Comparison of ENCODE assay signal across 13 mouse cellular contexts in genomic region chr11:41158761-41159596, GRCm38 (mm10).
DNase-seq lines count a peak whose midpoint lies in the region; ATAC-seq lines count a peak whose summit lies in the region.
"Had no signal": no experiment of that assay in that cellular context is flagged by ENCODE, and none has a peak within 500 bp of the region (broad histone marks: within the 10 kb centered on the region; RNA-seq: fewer than 3 reads in every experiment).

No protein-coding gene starts in this region.

- H3K4me3 ChIP-seq in forebrain, embryonic 16.5 days (replicated peaks; ENCODE audit: low read length) = no peak overlapping the region
- H3K4me3 ChIP-seq in midbrain, embryonic 15.5 days = no peak overlapping the region
- H3K4me3 ChIP-seq: limb, embryonic 13.5 days had no signal

- H3K27me3 ChIP-seq in forebrain, embryonic 16.5 days (replicated peaks; ENCODE audit: control insufficient read depth, insufficient read depth, low read length) = no peaks in the 10 kb centered on the region
- H3K27me3 ChIP-seq in midbrain, embryonic 15.5 days (replicated peaks) = no peaks in the 10 kb centered on the region
- H3K27me3 ChIP-seq: limb, embryonic 13.5 days; Patski had no signal

- H3K27ac ChIP-seq in forebrain, embryonic 16.5 days (ENCODE audit: low read length) = no peak overlapping the region
- H3K27ac ChIP-seq in midbrain, embryonic 15.5 days = peak overlapping the region; percentile 34; the same call in 1 of the 2 replicates
- H3K27ac ChIP-seq: limb, embryonic 13.5 days had no signal

- H3K4me2 ChIP-seq in forebrain, embryonic 16.5 days (ENCODE audit: low read length) = no peak overlapping the region
- H3K4me2 ChIP-seq in midbrain, embryonic 15.5 days = no peak overlapping the region
- H3K4me2 ChIP-seq: heart, embryonic 11.5 days; limb, embryonic 13.5 days; lung, embryonic 14.5 days had no signal

- H3K9ac ChIP-seq in forebrain, embryonic 16.5 days (replicated peaks; ENCODE audit: low read depth, low read length) = no peak overlapping the region
- H3K9ac ChIP-seq in midbrain, embryonic 15.5 days = no peak overlapping the region
- H3K9ac ChIP-seq: limb, embryonic 13.5 days; lung, embryonic 14.5 days had no signal

- peaks cover 8% of the 10 kb centered on the region; the same call in 1 of the 2 replicates for H3K4me1 ChIP-seq in forebrain, embryonic 16.5 days (replicated peaks; ENCODE audit: control insufficient read depth, insufficient read depth, low read length)
- H3K4me1 ChIP-seq in midbrain, embryonic 15.5 days = peaks cover 8% of the 10 kb centered on the region
- H3K4me1 ChIP-seq: limb, embryonic 13.5 days had no signal

- intact Hi-C loops in heart, postnatal 36 days (cut with DNase I) = no loop called here

- H3K36me3 ChIP-seq in forebrain, embryonic 16.5 days (ENCODE audit: control insufficient read depth, insufficient read depth) = no peaks in the 10 kb centered on the region
- H3K36me3 ChIP-seq in midbrain, embryonic 15.5 days (replicated peaks) = no peaks in the 10 kb centered on the region
- H3K36me3 ChIP-seq: limb, embryonic 13.5 days had no signal

- 55% methylated on average over 4 of the region's 4 CpGs for WGBS in forebrain, embryonic 16.5 days
- WGBS in midbrain, embryonic 15.5 days = 57% methylated on average over 4 of the region's 4 CpGs

- peak; percentile 2 for DNase-seq in left cerebral cortex, adult 11 months (ENCODE audit: low spot score)
- no peak for DNase-seq in left cerebral cortex, adult 8-10 months (ENCODE audit: low spot score in 2 of 2)
- DNase-seq in cerebellum, adult 18-20 months = peak; percentile 65 to 78
- DNase-seq in gastrocnemius, adult 18-20 months (ENCODE audit: low spot score) = no peak
- DNase-seq in heart, postnatal 36 days = no peak
- DNase-seq: adrenal gland, adult 2 months; kidney, postnatal 25 days; lung, embryonic 14.5 days had no signal

- no peaks in the 10 kb centered on the region for H3K9me3 ChIP-seq in forebrain, embryonic 16.5 days (ENCODE audit: control insufficient read depth, low read length)
- H3K9me3 ChIP-seq in midbrain, embryonic 15.5 days = no peaks in the 10 kb centered on the region
- H3K9me3 ChIP-seq: limb, embryonic 13.5 days had no signal

- ATAC-seq in forebrain, embryonic 16.5 days = peak; percentile 84
- ATAC-seq in midbrain, embryonic 15.5 days (replicated peaks) = peak; percentile 57; the same call in 1 of the 2 replicates
- ATAC-seq: Patski had no signal

Comparison
In these comparisons a context has a peak if more than half of its experiments do, and no peak if none do; other contexts are left out.
1. DNase-seq: peak in left cerebral cortex, adult 11 months (single experiment) and cerebellum, adult 18-20 months (2 of 2); none in left cerebral cortex, adult 8-10 months (0 of 2), gastrocnemius, adult 18-20 months (single experiment) and heart, postnatal 36 days (0 of 2).